Mouse (Mus musculus): Measurements from ENCODE around the gene Rpl18. TPM values are rescaled to one million over a fixed set of nuclear protein-coding genes. Genes with fewer than 3 reads are reported as not detected.

Gene Rpl18
- total RNA-seq, 1 experiment = 3,487 TPM

GRCm38 (mm10) chr7:45721234-45721571, 5.9 kb downstream of the Rpl18 start:
- Histone ChIP-seq H3K9ac (ENCODE audit: insufficient read depth, low read depth, low read length, poor library complexity, severe bottlenecking) (no peak overlapping the region), H3K27ac (ENCODE audit: insufficient read depth, low read depth, low read length, poor library complexity, severe bottlenecking) (no peak overlapping the region), H3K36me3 (ENCODE audit: control insufficient read depth, insufficient read depth, low read length, poor library complexity, severe bottlenecking) (peaks cover 65% of the 10 kb centered on the region), H3K4me3 (ENCODE audit: insufficient read depth in 1 of 2, low read depth in 1 of 2, low read length in 2 of 2, poor library complexity in 1 of 2, severe bottlenecking in 1 of 2) (peak overlapping the region in 1 of 2 experiments; percentile 18; a peak in 1 of 4 replicates), H3K4me1 (ENCODE audit: control insufficient read depth in 2 of 2, insufficient read depth in 2 of 2, low read length in 2 of 2, poor library complexity in 1 of 2) (peaks cover 0 to 8% of the 10 kb centered on the region in 2 experiments; a peak in 1 of 4 replicates), H3K9me3 (ENCODE audit: control insufficient read depth, insufficient read depth, low read depth, low read length) (no peaks in the 10 kb centered on the region)
- in situ Hi-C loops (cut with MboI; ENCODE audit: low sequenced_read_pairs in 2 of 2, unreplicated experiment in 2 of 2) = no loop called here
- TF ChIP-seq MAFK (IDR thresholded peaks at IDR 0.05; ENCODE audit: insufficient read depth, low read depth, low read length) = no peak
- TF ChIP-seq HCFC1 (IDR thresholded peaks at IDR 0.05; ENCODE audit: borderline replicate concordance, insufficient read depth, low read length) = no peak
- no peak for TF ChIP-seq CHD2 (IDR thresholded peaks at IDR 0.05; ENCODE audit: low read depth, low read length)
- no peak for TF ChIP-seq ZNF384 (IDR thresholded peaks at IDR 0.05; ENCODE audit: low read depth, low read length)
- no peak for TF ChIP-seq ZC3H11A (IDR thresholded peaks at IDR 0.05; ENCODE audit: borderline replicate concordance, low read depth, low read length)
- no peak for DNase-seq (ENCODE audit: low read depth, low spot score)

DNA sequence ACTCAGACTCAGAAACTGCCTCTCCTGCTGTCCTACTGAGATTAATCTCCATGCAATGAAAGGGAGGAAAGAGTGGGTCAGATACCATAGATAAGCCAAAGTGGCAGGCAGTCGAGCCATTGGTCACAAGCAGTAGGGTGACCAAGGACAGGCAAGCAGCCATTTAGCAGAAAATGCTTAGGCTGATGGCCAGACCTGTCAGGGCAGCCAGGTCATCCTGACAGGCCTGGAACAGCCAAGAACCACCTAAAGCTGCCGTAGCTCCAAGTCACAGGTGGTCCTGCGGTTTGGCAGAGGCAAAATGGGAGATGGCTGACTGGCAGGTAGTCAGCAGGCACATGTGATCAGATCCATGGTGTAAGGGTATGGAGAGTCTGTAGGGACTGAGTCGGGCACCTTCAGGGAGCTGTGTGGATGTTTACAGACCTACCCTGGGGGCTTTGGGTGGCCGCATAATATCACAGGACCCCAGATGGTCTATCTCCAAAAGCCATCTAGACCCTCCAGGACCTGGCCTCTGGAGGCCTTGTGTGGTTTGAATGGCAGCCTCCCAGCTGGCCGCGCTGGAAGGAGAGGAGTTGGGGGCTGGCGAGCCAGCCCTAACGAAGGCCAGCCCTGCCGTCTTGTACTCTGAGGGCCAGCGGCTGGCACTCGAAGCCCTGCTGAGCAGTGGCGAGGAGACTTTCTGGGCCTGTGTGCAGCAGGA, 6.5 kb downstream of the Rpl18 start:
- Histone ChIP-seq H3K9ac (ENCODE audit: insufficient read depth, low read depth, low read length, poor library complexity, severe bottlenecking) (no peak overlapping the region), H3K4me3 (ENCODE audit: insufficient read depth in 1 of 2, low read depth in 1 of 2, low read length in 2 of 2, poor library complexity in 1 of 2, severe bottlenecking in 1 of 2) (no peak overlapping the region), H3K4me1 (ENCODE audit: control insufficient read depth in 2 of 2, insufficient read depth in 2 of 2, low read length in 2 of 2, poor library complexity in 1 of 2) (peaks cover 0 to 8% of the 10 kb centered on the region in 2 experiments; a peak in 1 of 4 replicates), H3K9me3 (ENCODE audit: control insufficient read depth, insufficient read depth, low read depth, low read length) (no peaks in the 10 kb centered on the region), H3K36me3 (ENCODE audit: control insufficient read depth, insufficient read depth, low read length, poor library complexity, severe bottlenecking) (peaks cover 65% of the 10 kb centered on the region), H3K27ac (ENCODE audit: insufficient read depth, low read depth, low read length, poor library complexity, severe bottlenecking) (no peak overlapping the region)
- in situ Hi-C loops (cut with MboI; ENCODE audit: low sequenced_read_pairs in 2 of 2, unreplicated experiment in 2 of 2) = no loop called here
- no peak for DNase-seq (ENCODE audit: low read depth, low spot score)
- TF ChIP-seq ZNF384 (IDR thresholded peaks at IDR 0.05; ENCODE audit: low read depth, low read length) (no peak), MAFK (IDR thresholded peaks at IDR 0.05; ENCODE audit: insufficient read depth, low read depth, low read length) (no peak), ZC3H11A (IDR thresholded peaks at IDR 0.05; ENCODE audit: borderline replicate concordance, low read depth, low read length) (no peak), CHD2 (IDR thresholded peaks at IDR 0.05; ENCODE audit: low read depth, low read length) (no peak), HCFC1 (IDR thresholded peaks at IDR 0.05; ENCODE audit: borderline replicate concordance, insufficient read depth, low read length) (no peak)

- TF ChIP-seq MAFK (IDR thresholded peaks at IDR 0.05; ENCODE audit: insufficient read depth, low read depth, low read length) = no peak
- no peak for TF ChIP-seq ZNF384 (IDR thresholded peaks at IDR 0.05; ENCODE audit: low read depth, low read length)
- TF ChIP-seq CHD2 (IDR thresholded peaks at IDR 0.05; ENCODE audit: low read depth, low read length) = no peak
- TF ChIP-seq ZC3H11A (IDR thresholded peaks at IDR 0.05; ENCODE audit: borderline replicate concordance, low read depth, low read length) = no peak
- no peak for TF ChIP-seq HCFC1 (IDR thresholded peaks at IDR 0.05; ENCODE audit: borderline replicate concordance, insufficient read depth, low read length)
- peaks cover 0 to 8% of the 10 kb centered on the region in 2 experiments; a peak in 1 of 4 replicates for H3K4me1 ChIP-seq (ENCODE audit: control insufficient read depth in 2 of 2, insufficient read depth in 2 of 2, low read length in 2 of 2, poor library complexity in 1 of 2)
- peaks cover 65% of the 10 kb centered on the region for H3K36me3 ChIP-seq (ENCODE audit: control insufficient read depth, insufficient read depth, low read length, poor library complexity, severe bottlenecking)
- H3K9ac ChIP-seq (ENCODE audit: insufficient read depth, low read depth, low read length, poor library complexity, severe bottlenecking) = no peak overlapping the region
- H3K27ac ChIP-seq (ENCODE audit: insufficient read depth, low read depth, low read length, poor library complexity, severe bottlenecking) = no peak overlapping the region
- DNase-seq (ENCODE audit: low read depth, low spot score) = no peak
- in situ Hi-C loops (cut with MboI; ENCODE audit: low sequenced_read_pairs in 2 of 2, unreplicated experiment in 2 of 2) = no loop called here
- no peaks in the 10 kb centered on the region for H3K9me3 ChIP-seq (ENCODE audit: control insufficient read depth, insufficient read depth, low read depth, low read length)
- no peak overlapping the region for H3K4me3 ChIP-seq (ENCODE audit: insufficient read depth in 1 of 2, low read depth in 1 of 2, low read length in 2 of 2, poor library complexity in 1 of 2, severe bottlenecking in 1 of 2)
These were observed 7.1 kb downstream of the Rpl18 start for GRCm38 (mm10) chr7:45722348-45722713.

DNA sequence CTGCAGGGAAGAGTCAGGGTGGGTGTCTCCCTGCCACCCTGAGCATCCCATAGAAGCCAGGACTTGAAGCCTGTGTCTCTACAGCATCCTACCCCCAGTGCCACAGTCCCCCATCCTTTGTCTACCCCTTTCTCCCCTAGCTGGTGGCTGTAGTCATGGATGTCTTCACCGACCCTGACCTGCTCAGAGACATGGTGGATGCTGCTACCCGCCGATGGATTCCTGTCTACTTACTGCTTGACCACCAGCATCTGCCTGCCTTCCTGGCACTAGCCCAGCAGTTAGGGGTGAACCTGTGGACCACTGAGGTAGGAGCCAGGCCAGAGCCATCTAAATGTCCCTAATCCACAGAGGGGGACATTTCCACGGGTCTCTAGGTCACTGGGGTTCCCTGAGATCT, 8.0 kb downstream of the Rpl18 start:
- no peak overlapping the region for H3K9ac ChIP-seq (ENCODE audit: insufficient read depth, low read depth, low read length, poor library complexity, severe bottlenecking)
- H3K9me3 ChIP-seq (ENCODE audit: control insufficient read depth, insufficient read depth, low read depth, low read length) = no peaks in the 10 kb centered on the region
- no peak for TF ChIP-seq CHD2 (IDR thresholded peaks at IDR 0.05; ENCODE audit: low read depth, low read length)
- TF ChIP-seq HCFC1 (IDR thresholded peaks at IDR 0.05; ENCODE audit: borderline replicate concordance, insufficient read depth, low read length) = no peak
- no peak for TF ChIP-seq ZNF384 (IDR thresholded peaks at IDR 0.05; ENCODE audit: low read depth, low read length)
- TF ChIP-seq MAFK (IDR thresholded peaks at IDR 0.05; ENCODE audit: insufficient read depth, low read depth, low read length) = no peak
- TF ChIP-seq ZC3H11A (IDR thresholded peaks at IDR 0.05; ENCODE audit: borderline replicate concordance, low read depth, low read length) = no peak
- no peak for DNase-seq (ENCODE audit: low read depth, low spot score)
- no peak overlapping the region for H3K4me3 ChIP-seq (ENCODE audit: insufficient read depth in 1 of 2, low read depth in 1 of 2, low read length in 2 of 2, poor library complexity in 1 of 2, severe bottlenecking in 1 of 2)
- H3K4me1 ChIP-seq (ENCODE audit: control insufficient read depth in 2 of 2, insufficient read depth in 2 of 2, low read length in 2 of 2, poor library complexity in 1 of 2) = peaks cover 0 to 8% of the 10 kb centered on the region in 2 experiments; a peak in 1 of 4 replicates
- no peak overlapping the region for H3K27ac ChIP-seq (ENCODE audit: insufficient read depth, low read depth, low read length, poor library complexity, severe bottlenecking)
- in situ Hi-C loops (cut with MboI; ENCODE audit: low sequenced_read_pairs in 2 of 2, unreplicated experiment in 2 of 2) = no loop called here
- peaks cover 63% of the 10 kb centered on the region for H3K36me3 ChIP-seq (ENCODE audit: control insufficient read depth, insufficient read depth, low read length, poor library complexity, severe bottlenecking)
